Mouse (Mus musculus) lung, embryonic 16.5 days (tissue): ENCODE measurements around the gene Gm21964. TPM values are rescaled to one million over a fixed set of nuclear protein-coding genes. Genes with fewer than 3 reads are reported as not detected.
A peak's percentile ranks its signal among the peaks of the same experiment; 100 is the strongest.

Source experiments
- ATAC-seq: fragments of 200-750 bp; cut with Nextera tagmentation; 2 replicates; pipeline ENCODE4 v1.8.0; 2017; ENCODE audit warnings: low read depth, mild to moderate bottlenecking, moderate library complexity
- H3K27ac ChIP-seq: fragments of 300-500 bp; sonication (generic); 2 replicates; pipeline ENCODE4 v1.5.1; 2014; ENCODE audit warnings: mild to moderate bottlenecking, control low read depth, low read length
- H3K27me3 ChIP-seq: fragments of 300-500 bp; sonication (generic); 2 replicates; pipeline ENCODE4 v1.6.1; 2014; ENCODE audit warnings: low read depth, low read length, mixed read lengths; ENCODE audit not compliant: control insufficient read depth, insufficient read depth
- H3K36me3 ChIP-seq: fragments of 300-500 bp; sonication (generic); 2 replicates; pipeline ENCODE4 v1.6.1; 2014; ENCODE audit warnings: low read length; ENCODE audit not compliant: control insufficient read depth, insufficient read depth
- H3K4me1 ChIP-seq: fragments of 300-500 bp; sonication (generic); replicated peaks from 2 replicates; pipeline ENCODE4 v1.6.1; 2014; ENCODE audit warnings: low read length, mixed read lengths; ENCODE audit not compliant: control insufficient read depth, insufficient read depth
- H3K4me2 ChIP-seq: fragments of 300-500 bp; sonication (generic); 2 replicates; pipeline ENCODE4 v1.6.1; 2014; ENCODE audit warnings: low read depth, low read length, control low read depth
- H3K4me3 ChIP-seq: fragments of 300-500 bp; sonication (generic); 2 replicates; pipeline ENCODE4 v1.5.1; 2014; ENCODE audit warnings: mild to moderate bottlenecking, low read length, control low read depth
- H3K9ac ChIP-seq: fragments of 300-500 bp; sonication (generic); 2 replicates; pipeline ENCODE4 v1.6.1; 2014; ENCODE audit warnings: low read length, control low read depth
- H3K9me3 ChIP-seq: fragments of 300-500 bp; sonication (generic); 2 replicates; pipeline ENCODE4 v1.6.1; 2016; ENCODE audit warnings: low read length; ENCODE audit not compliant: control insufficient read depth
- WGBS: fragments of 180-500 bp; shearing (Covaris S2); extraction: QIAGEN DNeasy Blood & Tissue Kit; methylation state at CpG from one replicate; pipeline ENCODE4 v1.1.7; 2014; 5-methylcytosine and 5-hydroxymethylcytosine counted together
- polyA plus RNA-seq: library from polyadenylated mRNA; unstranded; fragments of >200 nt; fragmentation: Nextera tagmentation; extraction: Ambion mirVana; gene quantifications from 2 replicates; pipeline ENCODE4 v1.2.1, GENCODE M21; 2015

Gm21964 gene
- polyA plus RNA-seq, 1 experiment from 2014 or later: not detected

- Histone ChIP-seq H3K4me3 (no peak overlapping the region), H3K4me1 (no peaks in the 10 kb centered on the region), H3K27me3 (no peaks in the 10 kb centered on the region), H3K4me2 (no peak overlapping the region), H3K27ac (no peak overlapping the region), H3K9me3 (no peaks in the 10 kb centered on the region), H3K9ac (no peak overlapping the region), H3K36me3 (no peaks in the 10 kb centered on the region)
- 60% methylated on average over 3 of the region's 3 CpGs for WGBS
- no peak for ATAC-seq
These were observed 39.1 kb downstream of the Gm21964 start for GRCm38 (mm10) chr8:110140156-110140555.

GRCm38 (mm10) chr8:110140770-110141169, 39.8 kb downstream of the Gm21964 start:
- H3K9ac ChIP-seq: no peak overlapping the region
- 60% methylated on average over 4 of the region's 4 CpGs for WGBS
- no peak overlapping the region for H3K4me3 ChIP-seq
- H3K27ac ChIP-seq: no peak overlapping the region
- no peaks in the 10 kb centered on the region for H3K36me3 ChIP-seq
- H3K27me3 ChIP-seq: no peaks in the 10 kb centered on the region
- no peak overlapping the region for H3K4me2 ChIP-seq
- H3K9me3 ChIP-seq: no peaks in the 10 kb centered on the region
- ATAC-seq: no peak
- no peaks in the 10 kb centered on the region for H3K4me1 ChIP-seq

GRCm38 (mm10) chr8:110145538-110145937, 44.5 kb downstream of the Gm21964 start:
- no peaks in the 10 kb centered on the region for H3K27me3 ChIP-seq
- peaks cover 10% of the 10 kb centered on the region; the same call in 1 of the 2 replicates for H3K4me1 ChIP-seq
- peak; percentile 59 for ATAC-seq
- 2% methylated on average over 4 of the region's 4 CpGs for WGBS
- no peak overlapping the region for H3K4me3 ChIP-seq
- no peaks in the 10 kb centered on the region for H3K9me3 ChIP-seq
- H3K27ac ChIP-seq: no peak overlapping the region
- no peak overlapping the region for H3K4me2 ChIP-seq
- H3K9ac ChIP-seq: no peak overlapping the region
- no peaks in the 10 kb centered on the region for H3K36me3 ChIP-seq

GRCm38 (mm10) chr8:110152951-110153350, 51.9 kb downstream of the Gm21964 start:
- no peak for ATAC-seq
- no peak overlapping the region for H3K9ac ChIP-seq
- WGBS: 70% methylated on average over 6 of the region's 6 CpGs

More at GRCm38 (mm10) chr8:110152951-110153350, 51.9 kb downstream of the Gm21964 start:
- Histone ChIP-seq H3K4me3 (no peak overlapping the region), H3K36me3 (no peaks in the 10 kb centered on the region), H3K9me3 (no peaks in the 10 kb centered on the region), H3K27ac (no peak overlapping the region), H3K4me2 (no peak overlapping the region), H3K27me3 (no peaks in the 10 kb centered on the region), H3K4me1 (peaks cover 3% of the 10 kb centered on the region; the same call in 1 of the 2 replicates)

Other genes with a start within 250 kb of the Gm21964 start
- gene Phlpp2, start 232.7 kb upstream of the Gm21964 start, polyA plus RNA-seq: 2.2 and 2.7 TPM in 2 replicates
- 7.4 and 9.2 TPM in 2 replicates for gene Marveld3, start 139.0 kb upstream of the Gm21964 start, polyA plus RNA-seq
- 0.16 TPM in 1 of 2 replicates, not detected in the other for gene Tat, start 110.8 kb upstream of the Gm21964 start, polyA plus RNA-seq
- 0.18 and 0.28 TPM in 2 replicates for gene Chst4, start 61.5 kb upstream of the Gm21964 start, polyA plus RNA-seq
- gene Zfp612, start 21.5 kb upstream of the Gm21964 start, polyA plus RNA-seq: 6.7 and 7.3 TPM in 2 replicates
- gene Gm17720, start 1.5 kb downstream of the Gm21964 start, polyA plus RNA-seq: not detected in 2 replicates
- 12.8 and 15.4 TPM in 2 replicates for gene Calb2, start 67.0 kb downstream of the Gm21964 start, polyA plus RNA-seq
- gene Cmtr2, start 114.5 kb downstream of the Gm21964 start, polyA plus RNA-seq: 7.1 and 8.5 TPM in 2 replicates
- 0.79 and 1.1 TPM in 2 replicates for gene Hydin, start 165.8 kb downstream of the Gm21964 start, polyA plus RNA-seq